Mouse (Mus musculus): ENCODE measurements at regions not wholly inside any gene's neighbourhood (a gene's known extent, or its start where the extent isn't known, plus 50 kb on each side); places are given as distances from the start of the nearest gene placed in this dataset.
"Not testable (repeated sequence)": the region's sequence is repeated elsewhere in the genome, so short reads cannot be mapped to it uniquely, and the experiment has no call there.

DNA sequence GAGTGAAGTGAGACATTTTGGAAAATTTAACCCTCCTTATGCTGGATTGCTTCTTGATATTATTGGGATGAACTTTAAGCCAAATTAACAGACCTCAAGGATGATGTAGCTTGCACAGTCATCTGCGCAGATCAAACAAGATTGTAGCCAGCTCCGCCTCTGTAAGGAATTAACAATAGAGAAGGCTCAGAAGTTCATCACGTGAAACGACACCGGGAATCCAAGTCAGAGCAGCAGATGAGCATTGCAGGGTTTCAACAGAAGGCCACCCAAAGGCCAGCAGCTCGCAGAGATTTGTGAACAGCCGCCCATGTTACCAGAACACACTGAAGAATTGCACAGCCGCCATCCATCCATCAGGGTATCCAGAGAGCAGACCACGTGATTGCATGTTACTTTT, 391.1 kb downstream of the Med10 start:
- DNase-seq (ENCODE audit: low read depth, low spot score) = no peak

DNA sequence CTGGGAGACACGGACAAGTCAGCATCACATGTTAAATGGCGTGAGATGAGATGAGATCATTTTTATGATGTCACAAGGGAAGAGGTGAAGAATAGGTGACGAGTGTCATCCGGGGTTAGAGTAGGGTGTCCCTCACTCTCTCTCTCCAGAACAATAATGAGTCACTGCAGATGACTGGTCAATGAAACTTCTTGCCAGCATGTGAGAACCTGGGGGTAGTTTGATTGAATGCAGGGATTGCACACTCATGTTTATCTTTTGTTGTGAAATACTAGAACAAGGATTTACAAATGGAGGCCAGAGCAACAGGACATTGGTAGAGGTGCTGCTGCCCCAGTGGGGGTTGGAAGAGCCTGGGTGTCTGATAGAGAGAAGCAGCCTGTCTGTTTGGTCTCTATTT, 393.7 kb downstream of the Med10 start:
- no peak for DNase-seq (ENCODE audit: low read depth, low spot score)

GRCm38 (mm10) chr13:70198638-70199037, 396.4 kb downstream of the Med10 start:
- no peak for DNase-seq (ENCODE audit: low read depth, low spot score)

GRCm38 (mm10) chr13:70199087-70199486, 396.9 kb downstream of the Med10 start:
- no peak for DNase-seq (ENCODE audit: low read depth, low spot score)

- DNase-seq (ENCODE audit: low read depth, low spot score) = no peak
Observed at GRCm38 (mm10) chr13:70205334-70205733, 403.1 kb downstream of the Med10 start.

DNA sequence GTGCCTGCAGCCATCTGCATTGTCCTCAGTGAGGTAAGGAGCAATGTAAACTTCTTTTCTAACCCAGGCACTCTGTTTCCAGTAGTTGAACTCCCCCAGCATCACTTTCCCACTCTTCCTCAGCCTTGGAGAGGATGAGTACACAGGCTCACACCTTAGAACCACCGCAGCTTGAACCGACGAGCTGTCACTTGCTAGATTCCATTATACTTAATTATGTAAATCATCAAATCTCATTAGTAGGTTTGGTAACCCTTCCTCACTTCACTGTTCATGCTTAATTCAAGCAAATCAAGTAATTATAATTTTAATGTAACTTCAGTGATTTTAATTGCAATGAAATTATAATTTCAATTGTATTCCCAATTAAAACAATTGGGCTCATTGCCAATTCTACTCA, 408.0 kb downstream of the Med10 start:
- no peak for DNase-seq (ENCODE audit: low read depth, low spot score)

GRCm38 (mm10) chr13:70213017-70213416, 410.8 kb downstream of the Med10 start:
- DNase-seq (ENCODE audit: low read depth, low spot score) = no peak

DNA sequence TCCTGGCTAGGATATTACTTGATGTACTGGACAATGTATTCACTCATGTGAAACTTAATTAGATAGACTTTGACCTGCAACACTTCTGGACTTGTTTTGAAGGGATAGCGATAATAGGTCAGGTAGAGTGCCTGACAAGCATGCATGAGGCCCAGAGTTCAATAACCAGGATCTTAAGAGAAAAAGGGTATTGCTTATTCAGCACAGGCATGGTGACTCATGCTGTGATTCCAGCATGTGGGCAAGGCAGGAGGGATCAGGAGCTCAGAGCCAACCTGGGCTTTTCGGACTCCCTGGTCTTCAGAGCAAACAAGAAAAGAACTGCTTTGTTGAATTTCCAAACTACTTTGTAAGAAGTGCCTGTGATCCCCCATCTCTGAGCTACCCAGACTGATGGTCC, 411.4 kb downstream of the Med10 start:
- DNase-seq (ENCODE audit: low read depth, low spot score) = no peak

- DNase-seq (ENCODE audit: low read depth, low spot score) = no peak
Observed at GRCm38 (mm10) chr13:70214022-70214654, 411.9 kb downstream of the Med10 start.

DNA sequence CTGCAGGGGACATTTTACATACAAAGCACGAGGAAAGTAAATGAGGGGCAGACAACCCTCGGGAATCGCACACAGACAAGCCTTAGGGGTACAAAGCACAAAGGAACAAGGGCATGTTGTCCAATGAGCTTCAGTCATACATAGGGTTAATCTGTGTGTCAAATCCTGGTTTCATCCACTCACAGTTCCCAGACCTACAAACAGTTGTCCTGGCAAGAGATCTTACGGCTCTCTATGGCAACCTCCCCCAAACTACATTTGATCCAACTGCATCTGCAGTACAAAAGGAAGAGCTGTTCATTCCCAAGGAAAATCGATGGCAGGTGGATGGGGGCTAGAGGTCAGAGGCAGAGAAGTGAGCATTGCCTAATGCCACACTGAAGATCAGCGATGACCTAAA, 413.9 kb downstream of the Med10 start:
- no peak for DNase-seq (ENCODE audit: low read depth, low spot score)

- no peak for DNase-seq (ENCODE audit: low read depth, low spot score)
Observed at GRCm38 (mm10) chr13:70217429-70218133, 415.4 kb downstream of the Med10 start.

- DNase-seq (ENCODE audit: low read depth, low spot score) = no peak
Observed at GRCm38 (mm10) chr13:70223485-70223884, 413.9 kb downstream of the Ice1 start.

DNA sequence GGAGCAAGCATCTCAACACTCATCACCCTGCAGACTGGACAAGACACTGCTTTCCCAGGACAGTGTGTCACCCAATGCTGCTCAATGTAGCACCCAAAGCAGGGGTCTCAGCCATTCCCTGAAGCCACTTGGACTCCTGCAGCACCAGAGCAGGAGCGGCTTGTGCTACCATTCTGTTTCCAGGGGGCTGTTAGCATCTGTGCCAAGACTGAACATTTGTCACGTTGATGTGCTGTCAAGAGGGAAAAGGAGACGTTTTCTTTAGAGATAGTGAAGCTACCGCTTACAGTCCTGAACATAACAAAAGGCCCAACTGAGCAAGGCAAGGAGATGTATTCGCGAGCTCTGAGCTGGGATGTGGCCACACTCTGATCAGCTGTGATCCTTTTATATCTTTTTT, 410.3 kb downstream of the Ice1 start:
- no peak for DNase-seq (ENCODE audit: low read depth, low spot score)

DNA sequence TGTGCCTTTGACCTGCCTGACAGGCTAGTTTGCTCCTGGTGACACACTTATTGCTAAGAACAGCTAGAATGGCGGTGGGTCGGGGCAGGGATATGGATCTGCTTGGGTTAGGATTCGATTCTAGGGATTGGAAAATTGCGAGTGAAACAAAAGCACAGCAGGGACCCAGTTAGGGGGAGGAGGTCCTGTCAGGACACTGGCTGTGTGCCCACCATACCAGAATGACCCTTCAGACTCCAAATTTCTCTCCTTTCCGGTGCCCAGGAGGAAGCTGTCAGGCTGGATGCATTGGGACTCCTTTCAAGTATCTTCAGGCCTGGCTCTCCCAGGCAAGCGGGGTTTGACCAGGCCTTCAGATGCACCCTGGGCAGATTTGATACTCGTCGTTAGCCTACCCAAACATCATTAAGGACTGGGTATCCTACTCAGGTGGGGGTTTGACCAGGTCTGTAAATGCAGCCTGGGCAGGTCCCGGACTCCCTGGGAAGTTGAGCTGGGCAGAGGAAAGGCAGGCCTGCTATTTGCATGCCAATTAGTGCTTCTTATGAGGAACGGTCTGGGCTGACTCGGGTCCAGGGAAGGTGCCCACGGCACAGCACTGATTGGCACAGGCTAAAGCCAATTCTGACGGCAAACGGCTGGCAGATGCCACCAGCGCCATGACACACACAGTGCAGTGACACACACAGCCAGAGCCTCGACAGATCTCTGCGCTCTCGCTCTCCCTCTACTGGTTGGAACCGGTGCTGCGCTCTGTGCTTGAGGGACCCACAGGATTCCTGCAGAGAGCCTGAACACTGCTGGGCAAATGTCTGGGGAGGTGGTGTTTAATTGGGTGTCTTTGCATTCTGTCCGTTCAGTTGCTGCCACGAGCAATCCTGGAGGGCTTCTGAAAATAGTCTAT, 403.3 kb downstream of the Ice1 start:
- peak; percentile 30 for DNase-seq (ENCODE audit: low read depth, low spot score)

- DNase-seq (ENCODE audit: low read depth, low spot score) = no peak
Observed at GRCm38 (mm10) chr13:70243598-70244157, 393.8 kb downstream of the Ice1 start.

- DNase-seq (ENCODE audit: low read depth, low spot score) = no peak
Observed at GRCm38 (mm10) chr13:70260003-70260496, 377.4 kb downstream of the Ice1 start.

- DNase-seq (ENCODE audit: low read depth, low spot score) = no peak
Observed at GRCm38 (mm10) chr13:70263654-70264053, 373.8 kb downstream of the Ice1 start.

DNA sequence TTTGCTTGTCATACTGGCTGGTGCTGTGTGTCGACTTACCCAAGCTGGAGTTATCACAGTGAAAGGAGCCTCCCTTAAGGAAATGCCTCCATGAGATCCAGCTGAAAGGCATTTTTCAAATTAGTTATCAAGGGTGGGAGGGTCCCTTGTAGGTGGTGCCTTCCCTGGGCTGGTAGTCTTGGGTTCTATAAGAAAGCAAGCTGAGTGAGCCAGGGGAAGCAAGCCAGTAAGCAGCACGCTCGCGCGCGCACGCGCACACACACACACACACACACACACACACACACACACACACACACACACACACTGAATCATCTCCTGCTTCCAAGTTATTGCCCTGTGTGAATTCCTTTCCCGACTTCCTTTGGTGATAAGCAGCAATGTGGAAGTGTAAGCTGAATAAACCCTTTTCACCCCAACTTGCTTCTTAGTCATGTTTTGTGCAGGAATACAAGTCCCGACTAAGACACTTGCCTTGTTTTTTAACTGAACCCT, 360.5 kb downstream of the Ice1 start:
- not testable (repeated sequence) for DNase-seq (ENCODE audit: low read depth, low spot score)

DNA sequence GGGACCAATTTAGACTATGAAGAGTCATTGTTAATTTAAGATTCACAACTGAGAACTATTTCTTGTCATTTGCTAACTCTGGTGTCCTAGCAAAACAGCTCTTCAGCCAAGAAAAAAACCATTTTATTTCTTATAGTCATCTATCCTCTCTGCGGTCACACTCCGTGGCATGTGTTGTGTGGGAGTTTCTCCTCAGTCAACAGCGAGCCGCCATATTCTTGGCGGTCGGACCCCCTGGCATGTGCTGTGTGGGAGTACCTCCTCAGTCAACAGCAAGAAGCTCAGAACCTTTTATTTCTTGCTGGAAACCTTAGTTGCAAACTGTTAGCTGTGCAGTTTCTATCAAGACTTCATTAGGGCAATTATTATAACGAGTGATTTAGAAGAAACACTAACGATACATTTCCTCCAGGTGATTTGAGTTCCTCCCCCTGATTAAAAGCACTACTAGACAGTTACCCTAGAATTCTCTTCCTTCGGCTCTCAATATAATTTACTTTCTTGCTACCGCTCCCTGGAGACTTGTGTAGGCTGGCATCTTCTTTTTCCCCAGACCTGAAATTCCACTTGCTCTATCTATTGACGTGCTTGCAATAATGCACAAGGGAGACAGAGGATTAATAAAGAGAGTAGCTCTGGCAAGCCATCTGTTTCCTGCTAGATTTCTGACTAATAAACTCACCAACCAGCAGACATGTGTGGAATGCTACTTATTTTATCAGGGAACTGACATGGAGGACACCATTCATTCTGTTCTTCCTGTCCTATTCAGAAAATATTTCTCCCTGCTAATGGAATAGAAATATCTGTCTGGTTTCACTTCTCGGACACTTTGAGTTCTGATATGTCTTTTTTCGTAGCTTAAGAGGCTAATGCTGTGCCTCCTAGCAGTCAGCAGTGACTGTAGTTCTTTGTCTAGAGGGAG, 359.5 kb downstream of the Ice1 start:
- no peak for DNase-seq (ENCODE audit: low read depth, low spot score)

DNA sequence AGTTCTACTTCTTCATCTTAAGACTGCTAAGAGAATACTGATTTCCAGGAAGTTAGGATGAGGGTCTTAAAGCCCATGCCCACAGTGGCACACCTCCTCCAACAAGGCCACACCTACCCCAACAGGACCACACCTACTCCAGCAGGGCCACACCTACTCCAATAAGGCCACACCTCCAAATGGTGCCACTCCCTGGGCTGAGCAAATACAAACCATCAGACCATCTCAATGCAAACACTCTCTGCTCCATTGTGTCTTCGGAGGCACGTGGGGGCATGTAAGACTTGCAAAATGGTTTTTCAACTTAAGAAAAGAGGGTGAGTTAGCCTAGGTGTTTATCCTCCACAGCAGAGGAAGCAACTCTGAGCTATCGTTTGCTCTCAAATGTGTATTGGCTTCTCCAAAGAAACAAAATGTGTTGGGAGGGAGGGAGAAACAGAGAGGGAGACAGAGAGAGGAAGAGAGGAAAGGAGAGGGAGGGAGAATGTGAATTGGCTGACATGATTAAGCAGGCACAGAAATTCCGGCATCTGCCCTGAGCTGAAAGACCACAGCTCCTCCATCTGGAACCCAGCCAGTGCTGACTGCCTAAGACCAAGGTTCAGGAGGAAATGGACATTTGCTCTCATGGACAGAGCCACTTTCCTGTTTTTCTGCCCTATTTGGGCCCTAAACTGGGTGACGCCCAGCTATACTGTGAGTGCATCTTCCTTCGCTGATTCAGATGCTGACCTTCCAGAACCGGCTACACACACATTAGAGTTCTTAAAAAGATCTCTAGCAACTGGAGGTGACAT, 356.2 kb downstream of the Ice1 start:
- no peak for DNase-seq (ENCODE audit: low read depth, low spot score)

Measured in retina, adult 2 months (tissue).